Mouse (Mus musculus): ENCODE results near the gene Slc16a3. TPM values are rescaled to one million over a fixed set of nuclear protein-coding genes. Genes with fewer than 3 reads are reported as not detected.
A peak's percentile ranks its signal among the peaks of the same experiment; 100 is the strongest.

Gene Slc16a3
- polyA plus RNA-seq, 1 experiment from 2014 or later: 5.7 TPM

DNA sequence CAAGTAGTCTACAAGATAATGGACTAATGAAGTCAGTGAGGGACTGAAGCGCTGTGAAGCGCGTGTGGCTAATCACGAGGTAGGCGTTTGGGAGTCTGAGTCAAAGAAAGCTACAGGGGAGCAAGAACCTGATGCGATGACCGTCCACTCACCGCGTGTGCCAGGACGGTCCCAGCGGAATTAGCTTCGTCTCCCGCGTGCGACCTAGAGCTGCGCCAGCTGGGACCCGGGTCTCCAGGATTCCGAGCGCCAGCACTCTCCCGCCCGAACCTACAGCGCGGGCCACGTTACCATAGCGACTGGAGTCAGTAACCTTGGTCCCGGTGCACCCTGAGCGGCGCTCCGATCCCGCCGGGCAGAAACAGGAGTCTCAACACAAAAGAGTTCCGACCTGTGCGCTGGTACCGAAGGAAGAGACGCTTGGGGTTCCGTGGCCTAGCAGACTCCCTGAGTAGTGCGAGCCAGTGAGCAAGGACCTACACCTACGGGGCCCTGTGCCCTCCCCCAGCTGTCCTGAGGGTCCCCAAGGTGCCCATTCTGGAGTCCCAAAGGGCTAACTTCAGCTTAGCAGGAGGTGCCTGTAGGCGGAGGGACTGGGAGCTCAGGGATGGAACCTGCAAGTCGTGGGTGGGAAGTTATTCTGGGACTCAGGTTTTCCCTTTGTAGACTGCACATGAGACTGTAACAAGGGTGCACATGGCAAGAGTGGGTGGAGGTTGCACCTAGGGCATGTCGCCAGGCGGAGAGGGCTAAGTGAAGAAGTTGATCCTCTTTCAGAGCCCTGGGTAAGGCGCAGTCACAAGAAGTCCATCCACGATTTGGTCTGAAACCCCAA, 15.5 kb upstream of the Slc16a3 start, which contains the start of gene Ccdc57:
Gene Ccdc57 (minus strand): TSS at position 309 of the 835 bp plus-strand sequence.
- no peaks in the 10 kb centered on the region for H3K36me3 ChIP-seq (ENCODE audit: inconsistent target)
- H3K27ac ChIP-seq: peak within 1 kb of the TSS; percentile 34
- WGBS (ENCODE audit: missing documents): 12% methylated on average over 42 of the region's 44 CpGs
- peak within 1 kb of the TSS; percentile 73 for H3K4me3 ChIP-seq (ENCODE audit: inconsistent target)
- H3K79me2 ChIP-seq (ENCODE audit: inconsistent target): peaks cover 12% of the 10 kb centered on the region; the same call in 1 of the 2 replicates

DNA sequence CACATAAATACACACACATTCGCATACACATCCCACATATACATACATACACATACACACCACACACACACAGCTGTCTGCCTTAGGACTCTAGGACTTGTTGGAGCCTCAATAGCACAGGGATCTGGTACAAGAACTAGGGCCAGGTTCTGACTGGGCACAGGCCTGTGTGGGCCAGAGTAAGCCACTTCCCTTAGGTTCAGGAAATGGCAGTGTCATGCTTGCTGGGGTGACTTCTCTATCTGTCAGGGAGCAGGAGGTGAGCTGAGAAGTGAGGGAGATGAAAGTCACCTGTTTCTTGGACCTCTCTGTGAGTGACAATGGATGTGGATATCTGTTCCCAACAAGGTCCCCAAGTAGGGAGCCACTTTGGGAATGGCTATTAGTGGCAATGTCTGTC, 10.3 kb upstream of the Slc16a3 start:
- H3K27ac ChIP-seq: peak overlapping the region; percentile 52
- H3K4me3 ChIP-seq (ENCODE audit: inconsistent target): no peak overlapping the region
- no peaks in the 10 kb centered on the region for H3K36me3 ChIP-seq (ENCODE audit: inconsistent target)
- WGBS (ENCODE audit: missing documents): 81% methylated on average over 1 of the region's 1 CpGs
- no peaks in the 10 kb centered on the region for H3K79me2 ChIP-seq (ENCODE audit: inconsistent target)

GRCm38 (mm10) chr11:120938795-120939194, 9.5 kb upstream of the Slc16a3 start:
- peak overlapping the region; percentile 53 for H3K27ac ChIP-seq
- 9% methylated on average over 4 of the region's 4 CpGs for WGBS (ENCODE audit: missing documents)
- H3K79me2 ChIP-seq (ENCODE audit: inconsistent target): no peaks in the 10 kb centered on the region

DNA sequence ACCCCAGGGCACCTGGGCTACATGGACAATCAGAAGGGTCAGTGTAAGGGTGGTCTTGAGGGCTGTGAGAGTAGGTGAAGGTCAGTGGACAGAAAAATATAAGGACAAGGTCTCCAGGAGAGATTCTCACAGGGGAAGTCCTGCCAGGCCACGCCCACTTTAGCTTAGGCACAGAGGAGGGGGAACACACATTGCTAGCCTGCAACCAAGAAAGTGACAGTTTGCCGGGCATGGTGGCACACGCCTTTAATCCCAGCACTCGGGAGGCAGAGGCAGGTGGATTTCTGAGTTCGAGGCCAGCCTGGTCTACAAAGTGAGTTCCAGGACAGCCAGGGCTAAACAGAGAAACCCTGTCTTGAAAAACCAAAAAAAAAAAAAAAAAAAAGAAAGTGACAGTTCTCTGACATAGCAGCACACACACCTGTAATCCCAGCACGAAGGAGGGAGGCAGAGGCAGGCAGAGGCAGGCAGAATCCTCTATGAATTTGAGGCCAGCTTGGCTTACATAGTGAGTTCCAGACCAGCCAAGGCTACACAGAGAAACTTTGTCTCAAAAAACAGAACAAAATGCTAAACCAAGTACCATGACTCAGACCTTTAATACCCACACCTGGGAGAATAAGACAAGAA, 8.5 kb upstream of the Slc16a3 start:
- peak overlapping the region; percentile 53 for H3K27ac ChIP-seq
- no peaks in the 10 kb centered on the region for H3K79me2 ChIP-seq (ENCODE audit: inconsistent target)
- H3K4me3 ChIP-seq (ENCODE audit: inconsistent target): no peak overlapping the region
- WGBS (ENCODE audit: missing documents): 57% methylated on average over 2 of the region's 6 CpGs
- no peaks in the 10 kb centered on the region for H3K36me3 ChIP-seq (ENCODE audit: inconsistent target)

More at GRCm38 (mm10) chr11:120938795-120939194, 9.5 kb upstream of the Slc16a3 start:
- Histone ChIP-seq H3K36me3 (ENCODE audit: inconsistent target) (no peaks in the 10 kb centered on the region), H3K4me3 (ENCODE audit: inconsistent target) (no peak overlapping the region)

DNA sequence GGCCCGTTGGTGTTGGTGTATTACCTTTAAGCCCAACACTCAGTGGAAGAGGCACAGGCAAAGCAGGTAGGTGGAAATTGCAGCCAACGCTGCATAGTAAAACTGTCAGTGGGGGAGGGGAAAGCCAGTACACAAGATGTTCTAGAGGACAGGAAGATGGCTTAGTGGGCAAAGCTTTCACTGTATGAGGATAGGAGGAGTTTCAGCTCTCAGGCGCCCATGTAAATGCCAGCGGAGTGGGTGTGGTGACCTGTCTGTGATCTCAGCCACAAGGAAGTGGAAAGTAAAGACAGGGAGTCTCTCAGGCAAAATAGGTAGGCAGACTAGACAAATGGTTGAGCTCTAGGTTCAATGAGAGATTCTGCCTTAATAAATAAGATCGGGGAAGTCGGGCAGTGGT, 7.3 kb upstream of the Slc16a3 start:
- Histone ChIP-seq H3K27ac (no peak overlapping the region), H3K36me3 (ENCODE audit: inconsistent target) (no peaks in the 10 kb centered on the region), H3K4me3 (ENCODE audit: inconsistent target) (no peak overlapping the region), H3K79me2 (ENCODE audit: inconsistent target) (no peaks in the 10 kb centered on the region)
- 75% methylated on average over 4 of the region's 6 CpGs for WGBS (ENCODE audit: missing documents)

- Histone ChIP-seq H3K79me2 (ENCODE audit: inconsistent target) (peaks cover 12% of the 10 kb centered on the region), H3K36me3 (ENCODE audit: inconsistent target) (no peaks in the 10 kb centered on the region), H3K4me3 (ENCODE audit: inconsistent target) (no peak overlapping the region), H3K27ac (no peak overlapping the region)
- 64% methylated on average over 1 of the region's 7 CpGs for WGBS (ENCODE audit: missing documents)
Measured at GRCm38 (mm10) chr11:120945266-120945665, 3.0 kb upstream of the Slc16a3 start.

GRCm38 (mm10) chr11:120945926-120946325, 2.4 kb upstream of the Slc16a3 start:
- 87% methylated on average over 5 of the region's 5 CpGs for WGBS (ENCODE audit: missing documents)
- no peak overlapping the region for H3K4me3 ChIP-seq (ENCODE audit: inconsistent target)
- H3K79me2 ChIP-seq (ENCODE audit: inconsistent target): peaks cover 19% of the 10 kb centered on the region
- H3K36me3 ChIP-seq (ENCODE audit: inconsistent target): no peaks in the 10 kb centered on the region
- H3K27ac ChIP-seq: no peak overlapping the region

GRCm38 (mm10) chr11:120948861-120949851, 876 bp downstream of the Slc16a3 start:
- WGBS (ENCODE audit: missing documents): 20% methylated on average over 62 of the region's 75 CpGs

DNA sequence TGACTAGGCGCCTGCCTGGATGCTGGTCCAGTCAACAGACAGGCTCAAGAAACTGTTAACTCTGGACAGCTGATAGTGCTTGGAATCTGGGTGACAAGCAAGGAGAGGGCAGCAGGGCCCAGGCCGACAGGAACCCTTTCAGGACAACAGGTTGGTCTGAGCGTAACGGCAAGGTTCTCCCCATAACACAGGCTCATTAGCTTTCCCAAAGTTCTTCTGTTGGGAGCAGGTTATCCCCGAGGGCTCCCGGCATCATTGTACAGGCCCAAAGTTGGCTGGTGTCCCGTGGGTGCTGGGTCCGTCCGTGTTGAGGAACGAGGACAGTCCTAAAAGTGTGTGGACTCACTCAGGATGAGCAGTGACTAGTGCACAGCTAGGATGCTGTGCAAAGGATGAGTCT, 1.6 kb downstream of the Slc16a3 start:
- WGBS (ENCODE audit: missing documents): 94% methylated on average over 10 of the region's 10 CpGs
- peak overlapping the region; percentile 67 for H3K27ac ChIP-seq
- peaks cover 58% of the 10 kb centered on the region for H3K79me2 ChIP-seq (ENCODE audit: inconsistent target)
- H3K4me3 ChIP-seq (ENCODE audit: inconsistent target): peak overlapping the region; percentile 84
- H3K36me3 ChIP-seq (ENCODE audit: inconsistent target): no peaks in the 10 kb centered on the region

More at GRCm38 (mm10) chr11:120948861-120949851, 876 bp downstream of the Slc16a3 start:
- Histone ChIP-seq H3K4me3 (ENCODE audit: inconsistent target) (peak overlapping the region; percentile 84), H3K79me2 (ENCODE audit: inconsistent target) (peaks cover 51% of the 10 kb centered on the region), H3K27ac (peak overlapping the region; percentile 68), H3K36me3 (ENCODE audit: inconsistent target) (no peaks in the 10 kb centered on the region)

DNA sequence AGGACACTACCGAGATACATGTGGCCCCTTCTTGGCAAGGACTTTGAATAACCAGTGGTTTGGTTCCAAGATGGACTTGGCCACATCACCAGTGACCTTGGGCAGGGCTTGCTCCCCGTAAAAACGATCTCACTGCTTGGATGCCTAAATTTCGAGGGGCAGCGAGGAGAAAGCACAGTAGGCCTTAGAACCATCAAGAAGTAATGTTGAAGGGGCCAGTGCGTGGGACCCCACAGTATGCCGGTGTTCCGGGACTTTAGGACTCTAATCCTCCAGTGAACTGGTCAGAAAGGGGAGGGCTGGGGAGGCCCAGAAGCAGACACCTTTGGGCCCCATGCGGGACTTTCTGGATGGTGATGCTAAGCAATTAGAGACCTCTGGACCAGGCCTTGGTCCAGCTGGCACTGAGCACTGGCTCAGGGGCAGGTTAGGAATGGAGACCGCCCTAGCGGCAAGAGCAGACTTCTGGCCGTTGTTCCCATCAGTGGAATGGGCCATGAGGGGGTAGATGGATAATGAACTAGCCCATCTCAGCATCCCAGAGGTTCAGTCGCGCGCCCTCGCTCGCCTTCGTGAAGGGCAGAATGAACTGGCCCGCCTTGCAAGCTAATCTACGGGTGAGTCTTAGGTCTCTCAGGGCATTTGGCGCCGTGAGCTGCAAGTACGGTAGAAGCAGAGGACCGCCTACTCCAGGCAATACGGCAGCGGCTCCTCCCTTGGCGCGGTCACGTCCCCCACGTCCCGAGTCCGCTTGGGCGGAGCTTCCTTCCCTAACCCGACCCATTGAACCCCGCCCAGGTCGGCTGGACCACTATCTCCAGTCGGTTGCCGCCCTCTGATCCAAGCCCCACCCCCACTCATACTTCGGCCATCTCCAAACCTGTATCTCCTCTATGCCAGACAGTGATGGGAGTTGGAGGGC, 2.3 kb downstream of the Slc16a3 start:
- H3K4me3 ChIP-seq (ENCODE audit: inconsistent target): peak overlapping the region; percentile 84
- H3K27ac ChIP-seq: peak overlapping the region; percentile 67
- peaks cover 2% of the 10 kb centered on the region; the same call in 1 of the 2 replicates for H3K36me3 ChIP-seq (ENCODE audit: inconsistent target)
- H3K79me2 ChIP-seq (ENCODE audit: inconsistent target): peaks cover 65% of the 10 kb centered on the region
- WGBS (ENCODE audit: missing documents): 17% methylated on average over 39 of the region's 39 CpGs

- Histone ChIP-seq H3K36me3 (ENCODE audit: inconsistent target) (peaks cover 7% of the 10 kb centered on the region; the same call in 1 of the 2 replicates), H3K4me3 (ENCODE audit: inconsistent target) (peak overlapping the region; percentile 84), H3K79me2 (ENCODE audit: inconsistent target) (peaks cover 72% of the 10 kb centered on the region), H3K27ac (no peak overlapping the region)
- 47% methylated on average over 7 of the region's 8 CpGs for WGBS (ENCODE audit: missing documents)
Measured at GRCm38 (mm10) chr11:120951237-120951636, 3.0 kb downstream of the Slc16a3 start.

- peak overlapping the region; percentile 84 for H3K4me3 ChIP-seq (ENCODE audit: inconsistent target)
- peaks cover 7% of the 10 kb centered on the region; the same call in 1 of the 2 replicates for H3K36me3 ChIP-seq (ENCODE audit: inconsistent target)
- WGBS (ENCODE audit: missing documents): 93% methylated on average over 9 of the region's 9 CpGs
- H3K79me2 ChIP-seq (ENCODE audit: inconsistent target): peaks cover 74% of the 10 kb centered on the region
- no peak overlapping the region for H3K27ac ChIP-seq
Measured at GRCm38 (mm10) chr11:120951731-120952730, 3.8 kb downstream of the Slc16a3 start.
